Mouse (Mus musculus) heart, embryonic 11.5 days (tissue): ENCODE data around the gene Strn4. TPM values are rescaled to one million over a fixed set of nuclear protein-coding genes. Genes with fewer than 3 reads are reported as not detected.

Source experiments
- ATAC-seq: fragments of 200-750 bp; cut with Nextera tagmentation; replicated peaks from 2 replicates; pipeline ENCODE4 v1.8.0; 2017; ENCODE audit warnings: moderate library complexity; ENCODE audit not compliant: insufficient number of reproducible peaks, low FRiP score, low TSS enrichment
- H3K27ac ChIP-seq: fragments of 300-500 bp; sonication (generic); 2 replicates; pipeline ENCODE4 v1.5.1; 2014; ENCODE audit warnings: mild to moderate bottlenecking, low read depth, low read length
- H3K27me3 ChIP-seq: fragments of 300-500 bp; sonication (generic); 2 replicates; pipeline ENCODE4 v1.6.1; 2014; ENCODE audit warnings: mild to moderate bottlenecking, low read length, mixed read lengths; ENCODE audit not compliant: control insufficient read depth, insufficient read depth
- H3K36me3 ChIP-seq: fragments of 300-500 bp; sonication (generic); 2 replicates; pipeline ENCODE4 v1.6.1; 2014; ENCODE audit warnings: mild to moderate bottlenecking, low read length, moderate library complexity, mixed read lengths; ENCODE audit not compliant: control insufficient read depth, insufficient read depth
- H3K4me1 ChIP-seq: fragments of 300-500 bp; sonication (generic); 2 replicates; pipeline ENCODE4 v1.6.1; 2014; ENCODE audit warnings: low read length; ENCODE audit not compliant: control insufficient read depth, insufficient read depth
- H3K4me2 ChIP-seq: fragments of 300-500 bp; sonication (generic); 2 replicates; pipeline ENCODE4 v1.6.1; 2014; ENCODE audit warnings: mild to moderate bottlenecking, moderate library complexity
- H3K4me3 ChIP-seq: fragments of 300-500 bp; sonication (generic); 2 replicates; pipeline ENCODE4 v1.5.1; 2014; ENCODE audit warnings: low read depth, low read length
- H3K9ac ChIP-seq: fragments of 300-500 bp; sonication (generic); 2 replicates; pipeline ENCODE4 v1.6.1; 2014; ENCODE audit warnings: mild to moderate bottlenecking, low read depth, low read length, moderate library complexity
- H3K9me3 ChIP-seq: fragments of 300-500 bp; sonication (generic); replicated peaks from 2 replicates; pipeline ENCODE4 v1.6.1; 2016; ENCODE audit warnings: low read length; ENCODE audit not compliant: control insufficient read depth
- WGBS: fragments of 180-500 bp; shearing (Covaris S2); extraction: QIAGEN DNeasy Blood & Tissue Kit; methylation state at CpG from one replicate; pipeline ENCODE4 v1.1.7; 2014; ENCODE audit not compliant: insufficient replicate concordance; 5-methylcytosine and 5-hydroxymethylcytosine counted together
- polyA plus RNA-seq: library from polyadenylated mRNA; unstranded; fragments of >200 nt; fragmentation: Nextera tagmentation; extraction: Ambion mirVana; gene quantifications from 2 replicates; pipeline ENCODE4 v1.2.1, GENCODE M21; 2014

Strn4 gene
- polyA plus RNA-seq, 1 experiment from 2014 or later, result 81.4 TPM

- Histone ChIP-seq H3K4me3 (no peak overlapping the region), H3K9ac (no peak overlapping the region), H3K27ac (no peak overlapping the region), H3K4me2 (no peak overlapping the region), H3K27me3 (peaks cover 22% of the 10 kb centered on the region), H3K9me3 (no peaks in the 10 kb centered on the region), H3K4me1 (peaks cover 12% of the 10 kb centered on the region; the same call in 1 of the 2 replicates), H3K36me3 (peaks cover 5% of the 10 kb centered on the region; the same call in 1 of the 2 replicates)
- WGBS, result 84% methylated on average over 9 of the region's 9 CpGs
- ATAC-seq, result no peak
These were observed 7.8 kb upstream of the Strn4 start for GRCm38 (mm10) chr7:16807936-16808335.

- Histone ChIP-seq H3K4me3 (no peak overlapping the region), H3K4me2 (no peak overlapping the region), H3K9ac (no peak overlapping the region), H3K27ac (no peak overlapping the region), H3K36me3 (peaks cover 8% of the 10 kb centered on the region), H3K9me3 (no peaks in the 10 kb centered on the region), H3K4me1 (peaks cover 12% of the 10 kb centered on the region; the same call in 1 of the 2 replicates), H3K27me3 (peaks cover 22% of the 10 kb centered on the region)
- ATAC-seq, result no peak
- 76% methylated on average over 9 of the region's 9 CpGs for WGBS
These were observed 7.0 kb upstream of the Strn4 start for GRCm38 (mm10) chr7:16808647-16809046.

- Histone ChIP-seq H3K27me3 (peaks cover 22% of the 10 kb centered on the region), H3K4me2 (no peak overlapping the region), H3K9ac (no peak overlapping the region), H3K4me1 (peaks cover 12% of the 10 kb centered on the region; the same call in 1 of the 2 replicates), H3K9me3 (no peaks in the 10 kb centered on the region), H3K4me3 (no peak overlapping the region), H3K36me3 (peaks cover 9% of the 10 kb centered on the region), H3K27ac (no peak overlapping the region)
- ATAC-seq, result no peak
- WGBS, result 20% methylated on average over 10 of the region's 10 CpGs
These were observed 6.0 kb upstream of the Strn4 start for GRCm38 (mm10) chr7:16809739-16810138.

GRCm38 (mm10) chr7:16810399-16810919, 5.2 kb upstream of the Strn4 start:
- Histone ChIP-seq H3K9me3 (no peaks in the 10 kb centered on the region), H3K4me3 (peak overlapping the region; percentile 41; the same call in 1 of the 2 replicates), H3K27me3 (peaks cover 22% of the 10 kb centered on the region), H3K9ac (no peak overlapping the region), H3K27ac (no peak overlapping the region), H3K4me2 (peak overlapping the region; percentile 83), H3K4me1 (peaks cover 14% of the 10 kb centered on the region; the same call in 1 of the 2 replicates), H3K36me3 (peaks cover 9% of the 10 kb centered on the region)
- no peak for ATAC-seq
- WGBS, result 41% methylated on average over 28 of the region's 28 CpGs

GRCm38 (mm10) chr7:16810920-16811648, 4.6 kb upstream of the Strn4 start:
- Histone ChIP-seq H3K4me1 (peaks cover 16% of the 10 kb centered on the region; the same call in 1 of the 2 replicates), H3K27ac (no peak overlapping the region), H3K4me3 (peak overlapping the region; percentile 41), H3K27me3 (peaks cover 22% of the 10 kb centered on the region), H3K9ac (peak overlapping the region; percentile 52; the same call in 1 of the 2 replicates), H3K4me2 (peak overlapping the region; percentile 83), H3K36me3 (peaks cover 9% of the 10 kb centered on the region), H3K9me3 (no peaks in the 10 kb centered on the region)
- 6% methylated on average over 90 of the region's 90 CpGs for WGBS
- ATAC-seq, result peak; percentile 36

GRCm38 (mm10) chr7:16811649-16812070, 4.0 kb upstream of the Strn4 start:
- WGBS, result 16% methylated on average over 17 of the region's 17 CpGs
- Histone ChIP-seq H3K36me3 (peaks cover 9% of the 10 kb centered on the region), H3K4me3 (peak overlapping the region; percentile 41), H3K9ac (peak overlapping the region; percentile 52; the same call in 1 of the 2 replicates), H3K9me3 (no peaks in the 10 kb centered on the region), H3K27me3 (peaks cover 22% of the 10 kb centered on the region), H3K4me2 (peak overlapping the region; percentile 83), H3K27ac (no peak overlapping the region), H3K4me1 (peaks cover 16% of the 10 kb centered on the region; the same call in 1 of the 2 replicates)
- no peak for ATAC-seq

- H3K4me1 ChIP-seq, result peaks cover 21% of the 10 kb centered on the region
- H3K9ac ChIP-seq, result no peak overlapping the region
- H3K36me3 ChIP-seq, result peaks cover 9% of the 10 kb centered on the region
- peaks cover 22% of the 10 kb centered on the region for H3K27me3 ChIP-seq
- no peak overlapping the region for H3K4me3 ChIP-seq
- no peak for ATAC-seq
- no peak overlapping the region for H3K4me2 ChIP-seq
- no peak overlapping the region for H3K27ac ChIP-seq
- no peaks in the 10 kb centered on the region for H3K9me3 ChIP-seq
- WGBS, result 76% methylated on average over 2 of the region's 2 CpGs
These were observed 3.2 kb upstream of the Strn4 start for GRCm38 (mm10) chr7:16812505-16812904.

GRCm38 (mm10) chr7:16816078-16816474, 387 bp downstream of the Strn4 start:
- peak overlapping the region; percentile 99 for H3K4me2 ChIP-seq
- WGBS, result 0% methylated on average over 37 of the region's 55 CpGs
- peak; percentile 69 for ATAC-seq
- peaks cover 14% of the 10 kb centered on the region for H3K27me3 ChIP-seq
- H3K27ac ChIP-seq, result peak overlapping the region; percentile 93
- H3K4me1 ChIP-seq, result peaks cover 51% of the 10 kb centered on the region
- peak overlapping the region; percentile 100 for H3K9ac ChIP-seq
- peak overlapping the region; percentile 95 for H3K4me3 ChIP-seq
- peaks cover 4% of the 10 kb centered on the region for H3K36me3 ChIP-seq
- H3K9me3 ChIP-seq, result no peaks in the 10 kb centered on the region
